Mouse (Mus musculus): ENCODE results near the gene Casq2. TPM values are rescaled to one million over a fixed set of nuclear protein-coding genes. Genes with fewer than 3 reads are reported as not detected.

Gene Casq2
- total and polyA plus RNA-seq, 2 experiments from 2014 or later = 1.1 to 5.3 TPM

DNA sequence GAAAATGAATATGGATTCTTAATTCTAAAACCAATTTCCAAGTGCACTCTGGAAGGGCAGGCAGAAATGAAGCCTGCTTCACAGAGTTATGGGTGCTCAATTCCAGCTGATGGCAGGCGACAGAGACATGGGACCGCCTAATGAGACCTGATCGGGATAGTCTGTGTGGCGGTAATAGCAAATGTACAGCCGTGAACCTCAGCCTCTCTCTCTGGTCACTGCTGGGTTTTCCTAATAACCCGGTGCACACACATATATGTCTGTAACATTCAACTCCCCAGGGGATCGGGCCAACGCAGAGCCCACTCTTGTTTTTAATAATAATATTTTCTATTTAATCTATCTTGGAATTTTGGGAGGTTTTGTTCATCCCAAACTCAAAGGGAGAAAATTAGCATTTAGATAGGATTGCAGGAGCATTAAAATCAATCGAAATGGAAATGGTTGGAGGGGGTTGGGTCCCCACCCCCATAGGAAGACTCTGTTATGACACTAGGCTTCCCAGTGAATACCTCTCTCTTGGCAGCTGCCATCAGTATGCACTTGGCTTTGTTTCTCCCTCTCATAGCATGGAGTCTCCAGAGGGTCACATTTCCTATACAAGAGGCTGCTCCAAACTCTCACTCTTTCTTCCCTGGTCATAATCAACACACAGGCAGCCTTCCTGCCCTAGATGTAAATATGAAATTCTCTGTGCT is 45.6 kb downstream of the Casq2 start:
- Histone ChIP-seq H3K27ac (ENCODE audit: low read depth, low read length) (no peak overlapping the region), H3K9me3 (ENCODE audit: low read length) (no peaks in the 10 kb centered on the region), H3K9ac (no peak overlapping the region), H3K4me2 (ENCODE audit: low read depth) (no peak overlapping the region), H3K27me3 (ENCODE audit: insufficient read depth, low read length) (no peaks in the 10 kb centered on the region), H3K4me1 (ENCODE audit: insufficient read depth) (0 out of 2 replicates have a peak, but pooled peaks cover 3% of the 10 kb centered on the region), H3K36me3 (ENCODE audit: insufficient read depth) (no peaks in the 10 kb centered on the region), H3K4me3 (ENCODE audit: low read depth, low read length) (no peak overlapping the region)
- DNase-seq (no peak), ATAC-seq (no peak)
- no peak for TF ChIP-seq CTCF (IDR thresholded peaks at IDR 0.05; ENCODE audit: low read depth)
- 87% methylated on average over 9 of the region's 9 CpGs for WGBS

GRCm38 (mm10) chr3:102135389-102136113 is 49.3 kb downstream of the Casq2 start:
- H3K4me1 ChIP-seq (ENCODE audit: insufficient read depth) = 0 out of 2 replicates have a peak, but pooled peaks cover 3% of the 10 kb centered on the region
- no peak overlapping the region for H3K4me3 ChIP-seq (ENCODE audit: low read depth, low read length)
- no peak overlapping the region for H3K4me2 ChIP-seq (ENCODE audit: low read depth)
- H3K9ac ChIP-seq = no peak overlapping the region
- no peak overlapping the region for H3K27ac ChIP-seq (ENCODE audit: low read depth, low read length)
- DNase-seq = no peak
- H3K9me3 ChIP-seq (ENCODE audit: low read length) = no peaks in the 10 kb centered on the region
- H3K36me3 ChIP-seq (ENCODE audit: insufficient read depth) = no peaks in the 10 kb centered on the region
- WGBS = 24% methylated on average over 10 of the region's 10 CpGs
- no peaks in the 10 kb centered on the region for H3K27me3 ChIP-seq (ENCODE audit: insufficient read depth, low read length)
- TF ChIP-seq CTCF (IDR thresholded peaks at IDR 0.05; ENCODE audit: low read depth) = no peak
- no peak; the same call in 1 of the 2 replicates for ATAC-seq

GRCm38 (mm10) chr3:102137158-102137557 is 50.9 kb downstream of the Casq2 start:
- no peak for TF ChIP-seq CTCF (IDR thresholded peaks at IDR 0.05; ENCODE audit: low read depth)
- H3K27ac ChIP-seq (ENCODE audit: low read depth, low read length) = 0 out of 2 replicates have a peak overlapping the region, but pooled peaks have one; percentile 36
- H3K9ac ChIP-seq = no peak overlapping the region
- WGBS = 59% methylated on average over 10 of the region's 10 CpGs
- no peaks in the 10 kb centered on the region for H3K9me3 ChIP-seq (ENCODE audit: low read length)
- H3K27me3 ChIP-seq (ENCODE audit: insufficient read depth, low read length) = no peaks in the 10 kb centered on the region
- no peaks in the 10 kb centered on the region for H3K36me3 ChIP-seq (ENCODE audit: insufficient read depth)
- H3K4me1 ChIP-seq (ENCODE audit: insufficient read depth) = 0 out of 2 replicates have a peak, but pooled peaks cover 3% of the 10 kb centered on the region
- DNase-seq (peak; percentile 38), ATAC-seq (peak; percentile 25; the same call in 1 of the 2 replicates)
- H3K4me2 ChIP-seq (ENCODE audit: low read depth) = no peak overlapping the region
- no peak overlapping the region for H3K4me3 ChIP-seq (ENCODE audit: low read depth, low read length)

GRCm38 (mm10) chr3:102138899-102139298 is 52.7 kb downstream of the Casq2 start:
- H3K4me2 ChIP-seq (ENCODE audit: low read depth) = no peak overlapping the region
- H3K4me3 ChIP-seq (ENCODE audit: low read depth, low read length) = no peak overlapping the region
- H3K4me1 ChIP-seq (ENCODE audit: insufficient read depth) = 0 out of 2 replicates have a peak, but pooled peaks cover 3% of the 10 kb centered on the region
- H3K27ac ChIP-seq (ENCODE audit: low read depth, low read length) = no peak overlapping the region
- no peaks in the 10 kb centered on the region for H3K9me3 ChIP-seq (ENCODE audit: low read length)
- no peaks in the 10 kb centered on the region for H3K36me3 ChIP-seq (ENCODE audit: insufficient read depth)
- ATAC-seq (no peak), DNase-seq (no peak)
- WGBS = 81% methylated on average over 6 of the region's 6 CpGs
- H3K9ac ChIP-seq = no peak overlapping the region
- no peaks in the 10 kb centered on the region for H3K27me3 ChIP-seq (ENCODE audit: insufficient read depth, low read length)
- no peak for TF ChIP-seq CTCF (IDR thresholded peaks at IDR 0.05; ENCODE audit: low read depth)

DNA sequence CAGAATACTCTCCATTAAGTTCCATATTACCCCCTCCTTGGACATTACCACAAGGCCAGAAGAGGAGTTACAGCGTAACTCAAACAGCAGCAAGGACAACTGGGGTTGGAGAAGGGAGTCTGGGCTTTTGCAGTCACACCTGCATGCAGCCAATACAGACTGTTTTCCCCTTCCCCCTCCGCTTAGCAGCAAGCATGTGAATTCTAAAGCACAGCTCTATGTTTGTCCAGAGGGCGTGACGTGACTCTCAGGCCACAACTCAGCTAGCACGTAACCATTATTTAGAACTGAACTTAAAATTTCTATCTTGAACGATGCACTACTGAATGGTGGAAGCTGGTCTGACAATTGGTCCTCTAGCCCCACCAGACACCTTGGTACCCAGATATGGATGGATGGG is 54.4 kb downstream of the Casq2 start:
- Histone ChIP-seq H3K27me3 (ENCODE audit: insufficient read depth, low read length) (no peaks in the 10 kb centered on the region), H3K4me3 (ENCODE audit: low read depth, low read length) (no peak overlapping the region), H3K36me3 (ENCODE audit: insufficient read depth) (no peaks in the 10 kb centered on the region), H3K9me3 (ENCODE audit: low read length) (no peaks in the 10 kb centered on the region), H3K4me2 (ENCODE audit: low read depth) (no peak overlapping the region), H3K4me1 (ENCODE audit: insufficient read depth) (no peaks in the 10 kb centered on the region), H3K9ac (no peak overlapping the region), H3K27ac (ENCODE audit: low read depth, low read length) (no peak overlapping the region)
- WGBS = 97% methylated on average over 6 of the region's 6 CpGs
- ATAC-seq (no peak), DNase-seq (no peak)
- no peak for TF ChIP-seq CTCF (IDR thresholded peaks at IDR 0.05; ENCODE audit: low read depth)

GRCm38 (mm10) chr3:102141451-102141850 is 55.2 kb downstream of the Casq2 start:
- ATAC-seq (no peak), DNase-seq (no peak)
- no peak overlapping the region for H3K4me3 ChIP-seq (ENCODE audit: low read depth, low read length)
- no peak for TF ChIP-seq CTCF (IDR thresholded peaks at IDR 0.05; ENCODE audit: low read depth)
- no peaks in the 10 kb centered on the region for H3K9me3 ChIP-seq (ENCODE audit: low read length)
- no peaks in the 10 kb centered on the region for H3K27me3 ChIP-seq (ENCODE audit: insufficient read depth, low read length)
- H3K9ac ChIP-seq = no peak overlapping the region
- H3K4me2 ChIP-seq (ENCODE audit: low read depth) = no peak overlapping the region
- H3K27ac ChIP-seq (ENCODE audit: low read depth, low read length) = no peak overlapping the region
- H3K36me3 ChIP-seq (ENCODE audit: insufficient read depth) = no peaks in the 10 kb centered on the region
- 82% methylated on average over 2 of the region's 2 CpGs for WGBS
- H3K4me1 ChIP-seq (ENCODE audit: insufficient read depth) = no peaks in the 10 kb centered on the region

GRCm38 (mm10) chr3:102141893-102142292 is 55.7 kb downstream of the Casq2 start:
- Histone ChIP-seq H3K9me3 (ENCODE audit: low read length) (no peaks in the 10 kb centered on the region), H3K27me3 (ENCODE audit: insufficient read depth, low read length) (no peaks in the 10 kb centered on the region), H3K9ac (no peak overlapping the region), H3K4me3 (ENCODE audit: low read depth, low read length) (no peak overlapping the region), H3K4me2 (ENCODE audit: low read depth) (no peak overlapping the region), H3K36me3 (ENCODE audit: insufficient read depth) (no peaks in the 10 kb centered on the region), H3K27ac (ENCODE audit: low read depth, low read length) (no peak overlapping the region), H3K4me1 (ENCODE audit: insufficient read depth) (no peaks in the 10 kb centered on the region)
- 40% methylated on average over 6 of the region's 6 CpGs for WGBS
- ATAC-seq = no peak
- no peak for TF ChIP-seq CTCF (IDR thresholded peaks at IDR 0.05; ENCODE audit: low read depth)
- no peak for DNase-seq

All from forebrain, postnatal 0 days (tissue).